Mouse (Mus musculus): ENCODE measurements around the gene Gas7.

DNA sequence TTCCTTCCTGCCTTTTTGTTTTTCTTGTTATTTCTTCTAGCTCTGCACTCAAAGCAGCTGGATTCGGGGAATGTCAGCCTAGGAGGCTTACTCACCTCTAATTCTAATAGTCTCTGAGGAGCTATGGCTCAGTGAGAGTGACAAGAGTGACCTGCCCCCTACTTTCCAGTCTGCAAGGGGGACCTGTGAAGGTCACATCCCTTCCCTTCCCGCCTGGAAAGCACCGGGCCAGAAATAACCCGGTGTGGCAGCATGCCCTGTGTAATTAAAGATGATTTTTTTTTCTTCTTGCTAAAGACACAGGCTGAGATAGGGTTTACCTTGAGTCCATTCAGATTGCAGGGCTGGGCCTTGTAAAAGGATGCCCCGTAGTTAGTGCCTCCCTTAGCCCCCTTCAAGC is 91.3 kb downstream of the Gas7 start:
- no peak for TF ChIP-seq CTCF (IDR thresholded peaks at IDR 0.05; ENCODE audit: low read depth, low read length)
- no peak for TF ChIP-seq POLR2A (IDR thresholded peaks at IDR 0.05; ENCODE audit: extremely low read depth, insufficient read depth, low read length)

Data from liver, adult 2 months (tissue).